ENCODE assay signal across 34 mouse cellular contexts in genomic region chr6:53897126-53897525, GRCm38 (mm10).
DNase-seq lines count a peak whose midpoint lies in the region; ATAC-seq lines count a peak whose summit lies in the region.
"Had no signal": no experiment of that assay in that cellular context is flagged by ENCODE, and none has a peak within 500 bp of the region (broad histone marks: within the 10 kb centered on the region; RNA-seq: fewer than 3 reads in every experiment).

No protein-coding gene starts in this region.

- no peak for ATAC-seq in embryonic facial prominence, embryonic 13.5 days (ENCODE audit: insufficient number of reproducible peaks, insufficient read depth, low FRiP score, low TSS enrichment, low read depth)
- ATAC-seq: forebrain, embryonic 13.5 days; inflammation-experienced regulatory T-cells, adult 6 months; Patski had no signal

- WGBS in embryonic facial prominence, embryonic 13.5 days: 87% methylated on average over 6 of the region's 6 CpGs

- no peaks in the 10 kb centered on the region for H3K36me3 ChIP-seq in embryonic facial prominence, embryonic 13.5 days
- H3K36me3 ChIP-seq: embryonic facial prominence, embryonic 15.5 days; hindbrain, embryonic 15.5 days; limb, embryonic 12.5 days; liver, embryonic 15.5 days had no signal

- H3K27ac ChIP-seq in embryonic facial prominence, embryonic 13.5 days: 0 out of 2 replicates have a peak overlapping the region, but pooled peaks have one; percentile 33
- H3K27ac ChIP-seq: embryonic facial prominence, embryonic 15.5 days; forebrain, embryonic 13.5 days; hindbrain, embryonic 15.5 days; layer of hippocampus, adult 2 months; liver, embryonic 15.5 days had no signal

- H3K4me1 ChIP-seq in embryonic facial prominence, embryonic 13.5 days: peaks cover 27% of the 10 kb centered on the region
- H3K4me1 ChIP-seq: hindbrain, embryonic 15.5 days had no signal

- no peak overlapping the region for H3K9ac ChIP-seq in embryonic facial prominence, embryonic 13.5 days
- H3K9ac ChIP-seq: embryonic facial prominence, embryonic 15.5 days; forebrain, embryonic 13.5 days; hindbrain, embryonic 15.5 days; limb, embryonic 12.5 days; liver, embryonic 15.5 days; lung, embryonic 14.5 days had no signal

- no peaks in the 10 kb centered on the region for H3K9me3 ChIP-seq in embryonic facial prominence, embryonic 13.5 days
- H3K9me3 ChIP-seq: embryonic facial prominence, embryonic 15.5 days; forebrain, embryonic 13.5 days; hindbrain, embryonic 15.5 days; limb, embryonic 12.5 days; liver, embryonic 15.5 days had no signal

- H3K4me2 ChIP-seq in embryonic facial prominence, embryonic 13.5 days: no peak overlapping the region
- H3K4me2 ChIP-seq: embryonic facial prominence, embryonic 15.5 days; forebrain, embryonic 13.5 days; heart, embryonic 11.5 days; hindbrain, embryonic 15.5 days; limb, embryonic 12.5 days; liver, embryonic 15.5 days; lung, embryonic 14.5 days had no signal

- no peak overlapping the region for H3K4me3 ChIP-seq in embryonic facial prominence, embryonic 13.5 days
- H3K4me3 ChIP-seq: embryonic facial prominence, embryonic 15.5 days; forebrain, embryonic 13.5 days; hindbrain, embryonic 15.5 days; layer of hippocampus, adult 2 months; limb, embryonic 12.5 days; liver, embryonic 15.5 days had no signal

- no peaks in the 10 kb centered on the region for H3K27me3 ChIP-seq in embryonic facial prominence, embryonic 13.5 days
- H3K27me3 ChIP-seq: embryonic facial prominence, embryonic 15.5 days; forebrain, embryonic 13.5 days; hindbrain, embryonic 15.5 days; limb, embryonic 12.5 days; liver, embryonic 15.5 days; Patski had no signal

- peak; percentile 13 to 38 for DNase-seq in frontal cortex, postnatal 36 days (ENCODE audit: low spot score in 2 of 2)
- DNase-seq in frontal cortex, postnatal 25 days (ENCODE audit: low spot score in 2 of 2): no peak
- DNase-seq in layer of hippocampus, adult 9-11 months: peak; percentile 20
- DNase-seq in layer of hippocampus, postnatal 10 days (ENCODE audit: low spot score in 2 of 2): no peak
- DNase-seq in brain, adult 2 months (ENCODE audit: low read depth, low spot score): peak; percentile 78
- DNase-seq in gastrocnemius, postnatal 10 days: no peak
- DNase-seq in right cerebral cortex, postnatal 25 days: no peak
- DNase-seq: adrenal gland, postnatal 10 days; cerebellum, adult 11 months; cerebellum, adult 9-10 months; embryo, embryonic 11 days; gastrocnemius, postnatal 25 days; heart, adult 18-20 months; heart, postnatal 4 days; kidney, adult 8-10 months; kidney, postnatal 36 days; layer of hippocampus, postnatal 36 days; lung, embryonic 14.5 days; lung, postnatal 14 days; midbrain, embryonic 14.5 days; right cerebral cortex, postnatal 14 days; spleen, adult 18-20 months; thymus, adult 18-20 months; thymus, postnatal 25 days had no signal

Comparison
In these comparisons a context has a peak if more than half of its experiments do, and no peak if none do; other contexts are left out.
1. DNase-seq: peak in frontal cortex, postnatal 36 days (2 of 2), layer of hippocampus, adult 9-11 months (single experiment) and brain, adult 2 months (single experiment); none in frontal cortex, postnatal 25 days (0 of 2), layer of hippocampus, postnatal 10 days (0 of 2), gastrocnemius, postnatal 10 days (single experiment) and right cerebral cortex, postnatal 25 days (single experiment).